Mouse (Mus musculus) adrenal gland, postnatal 4 days (tissue): ENCODE measurements at regions not wholly inside any gene's neighbourhood (a gene's known extent, or its start where the extent isn't known, plus 50 kb on each side); places are given as distances from the start of the nearest gene placed in this dataset.
A peak's percentile ranks its signal among the peaks of the same experiment; 100 is the strongest.

Source experiments
- DNase-seq, 2 experiments: peaks; one replicate each; pipeline ENCODE4 v3.0.0; 2021 to 2022; ENCODE audit warnings: low spot score in 2 of 2, mixed read lengths in 2 of 2

DNA sequence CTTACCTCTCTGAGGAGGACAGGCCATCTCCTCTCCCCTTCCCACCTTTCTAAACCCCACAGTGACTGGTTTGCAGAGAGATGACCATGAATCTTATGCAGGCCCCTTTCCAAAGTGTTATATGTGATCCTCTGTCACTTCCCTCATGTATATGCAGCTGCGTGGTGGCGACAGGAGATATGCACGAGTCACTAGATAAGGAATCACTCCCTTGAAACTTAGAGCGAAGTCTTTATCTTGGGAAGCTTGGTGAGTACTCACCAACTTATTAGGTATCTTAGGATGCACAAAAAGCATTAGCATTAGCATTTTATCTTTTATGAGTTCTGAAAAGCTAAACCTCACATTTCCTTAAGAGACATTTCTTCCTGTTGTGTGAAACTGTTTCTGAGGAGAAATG, 421.9 kb downstream of the Tmem161b start:
- DNase-seq = no peak

DNA sequence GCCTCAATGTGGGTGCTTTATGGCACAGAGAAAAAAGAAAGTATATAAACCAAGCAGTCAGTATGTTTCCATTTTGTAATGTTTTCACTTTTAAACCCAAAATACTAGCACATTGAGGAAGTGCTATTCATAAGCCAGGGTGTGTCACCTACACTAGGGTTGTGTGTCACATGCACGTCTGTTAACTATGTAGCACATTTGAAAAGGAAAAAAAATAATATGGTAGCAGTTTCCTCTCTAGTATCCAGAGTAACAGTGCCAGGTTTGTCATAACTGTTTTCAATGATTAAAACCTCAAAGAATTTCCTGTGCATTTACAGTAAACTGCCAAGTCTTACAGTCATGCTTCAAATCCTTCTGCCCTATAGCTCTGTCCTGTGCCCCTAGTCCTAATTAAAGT, 424.8 kb downstream of the Tmem161b start:
- DNase-seq = no peak

DNA sequence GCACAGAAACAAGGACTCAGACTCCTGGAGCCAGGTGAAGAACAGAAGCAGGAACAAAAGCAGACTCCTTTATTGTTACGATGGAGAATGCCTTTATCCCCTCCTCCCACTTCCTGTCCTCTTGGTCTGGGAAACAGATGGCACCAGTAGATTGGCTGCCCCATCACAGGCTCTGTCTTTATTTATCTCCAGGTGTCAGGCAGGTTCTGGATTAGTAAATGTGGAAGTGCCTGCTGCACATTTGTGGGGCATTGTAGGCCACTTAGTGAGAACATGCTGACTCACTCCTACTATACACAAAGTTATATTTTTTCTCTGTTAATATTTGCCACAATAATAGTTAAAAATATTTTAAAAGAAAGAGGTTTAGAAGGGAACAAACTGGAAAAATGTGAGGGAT, 426.0 kb downstream of the Tmem161b start:
- no peak for DNase-seq

DNA sequence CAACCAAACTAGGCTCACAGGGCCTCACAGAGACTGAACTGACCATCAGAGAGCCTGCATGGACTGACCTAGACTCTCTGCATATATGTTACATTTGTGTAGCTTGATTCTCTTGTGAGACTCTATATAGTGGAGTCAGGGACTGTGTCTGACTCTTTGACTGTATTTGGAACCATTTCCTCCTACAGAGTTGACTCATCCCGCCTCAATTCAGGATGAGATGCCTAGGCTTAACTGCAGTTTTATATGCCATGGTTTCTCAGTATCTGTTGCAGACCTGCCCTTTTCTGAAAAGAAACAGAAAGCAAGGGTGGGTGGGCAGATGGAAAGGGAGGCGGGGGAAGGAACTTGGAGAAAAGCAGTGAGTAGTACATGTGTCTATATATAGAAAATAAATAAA, 441.9 kb downstream of the Tmem161b start:
- no peak for DNase-seq

DNA sequence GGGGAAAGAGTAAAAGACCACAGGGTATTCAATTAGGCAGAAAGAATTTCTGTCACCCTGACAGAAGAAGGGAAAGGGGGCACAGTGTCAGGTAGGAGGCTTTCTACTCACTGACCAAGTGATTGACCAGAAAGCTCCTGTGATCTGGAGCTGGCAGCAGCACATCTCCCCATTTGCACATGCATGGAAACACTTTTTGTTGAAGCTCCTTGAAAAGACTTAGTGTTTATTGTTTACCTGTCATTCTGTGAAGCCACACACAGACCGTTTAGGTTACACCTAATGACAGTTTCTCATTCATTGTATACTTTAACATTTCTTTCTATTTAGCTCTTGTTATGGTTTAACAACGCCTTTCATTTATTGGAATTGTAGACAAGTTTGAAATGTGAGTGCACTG, 458.9 kb downstream of the Tmem161b start:
- no peak for DNase-seq

DNA sequence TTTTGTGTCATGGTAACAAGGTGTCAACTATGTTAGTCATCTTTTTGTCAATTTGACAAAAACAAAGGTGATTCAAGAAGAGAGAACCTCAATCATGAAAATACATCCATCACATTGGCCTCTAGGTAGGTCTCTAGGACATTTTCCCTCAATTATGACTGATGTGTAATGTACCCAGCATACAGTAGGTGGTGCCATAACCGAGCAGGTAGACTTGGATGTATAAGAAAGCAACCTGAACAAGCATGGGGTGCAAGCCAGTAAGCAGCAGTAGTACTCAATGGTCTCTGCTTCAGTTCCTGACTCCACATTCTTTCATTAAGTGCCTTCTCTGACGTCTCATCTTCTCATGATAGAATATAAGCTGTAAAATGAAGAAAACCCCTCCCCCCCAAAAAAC, 463.8 kb downstream of the Tmem161b start:
- no peak for DNase-seq

DNA sequence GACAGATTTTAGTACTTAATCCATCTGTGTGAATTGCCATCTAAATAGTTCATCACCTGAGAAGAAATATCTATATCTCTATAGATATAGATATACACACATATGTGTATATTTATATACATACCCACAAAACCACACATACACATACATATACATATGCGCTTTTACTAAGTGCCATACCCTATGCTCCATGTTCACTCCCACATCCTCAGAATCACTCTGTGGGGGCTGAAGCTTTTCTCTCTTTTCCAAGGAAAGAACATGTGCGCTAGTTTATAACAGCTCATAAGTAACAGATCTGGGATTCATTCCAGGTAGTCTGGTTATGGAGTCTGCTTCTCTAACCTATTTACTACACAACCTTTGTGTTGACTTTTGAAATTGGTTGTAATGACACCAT, 471.4 kb downstream of the Tmem161b start:
- DNase-seq = no peak

DNA sequence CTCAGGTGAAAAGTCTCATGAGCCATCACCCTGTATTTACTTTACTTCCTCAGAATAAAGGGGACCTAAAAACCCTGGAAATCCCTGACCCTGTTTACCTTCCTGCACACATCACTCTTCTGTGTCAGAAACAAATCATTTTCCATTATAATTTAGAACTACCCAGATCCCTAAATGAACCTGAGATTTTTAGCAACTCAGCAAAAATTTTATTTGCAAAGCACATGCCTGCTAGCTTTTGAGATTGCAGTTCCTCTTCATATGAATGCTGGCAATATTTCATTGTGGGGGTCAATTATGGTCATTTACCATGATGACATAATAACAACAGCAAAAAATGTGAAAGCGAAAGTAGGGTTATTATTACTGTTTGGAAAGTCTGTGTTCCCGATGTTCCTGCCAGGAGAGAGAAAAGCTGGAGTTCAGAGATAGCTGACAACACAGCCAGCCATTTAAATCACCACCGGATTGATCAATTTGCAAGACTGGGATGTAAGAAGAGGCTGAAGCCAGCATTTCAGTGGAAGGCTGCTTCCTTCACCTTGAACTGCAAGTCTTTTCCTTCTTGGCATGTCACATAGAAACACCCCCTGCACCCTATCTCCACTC, 476.5 kb downstream of the Tmem161b start:
- DNase-seq = no peak

DNA sequence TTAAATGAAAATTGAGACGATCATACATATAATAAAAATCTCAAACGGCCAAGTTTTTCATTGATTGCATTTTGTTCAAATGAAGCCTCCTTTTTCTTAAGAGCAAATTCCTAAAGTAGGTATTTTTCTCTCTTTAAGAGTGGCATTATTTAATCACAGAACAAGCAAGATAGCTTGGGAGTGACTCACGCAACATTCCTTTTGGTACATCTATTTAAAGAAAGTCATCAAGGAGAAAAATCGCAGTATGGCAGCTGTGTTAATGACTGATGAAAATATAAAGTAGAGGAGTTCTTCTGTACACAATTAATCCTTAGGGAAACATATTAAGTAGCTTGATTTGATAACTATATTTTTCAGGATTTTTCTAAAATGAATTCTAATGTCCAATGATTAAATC, 448.0 kb upstream of the Ccnh start:
- DNase-seq = no peak

DNA sequence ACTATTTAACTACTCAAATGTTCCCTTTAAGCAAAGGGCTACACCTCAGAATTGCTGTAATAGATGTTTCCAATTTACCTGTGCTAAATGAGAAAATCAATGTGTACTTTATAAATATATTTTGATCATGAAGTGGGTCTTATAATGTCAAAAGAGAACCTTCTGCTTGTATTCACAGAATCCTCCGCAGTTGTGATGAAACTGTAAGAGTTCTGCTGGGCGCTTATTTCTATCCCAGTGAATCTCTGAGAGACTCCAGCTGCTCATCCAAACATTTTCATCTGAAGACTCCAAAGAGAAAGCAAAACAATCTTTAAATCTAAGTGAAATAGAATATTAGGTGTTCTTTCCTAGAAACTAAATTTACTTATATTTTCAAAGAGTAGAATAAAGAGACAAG, 440.9 kb upstream of the Ccnh start:
- DNase-seq = no peak

DNA sequence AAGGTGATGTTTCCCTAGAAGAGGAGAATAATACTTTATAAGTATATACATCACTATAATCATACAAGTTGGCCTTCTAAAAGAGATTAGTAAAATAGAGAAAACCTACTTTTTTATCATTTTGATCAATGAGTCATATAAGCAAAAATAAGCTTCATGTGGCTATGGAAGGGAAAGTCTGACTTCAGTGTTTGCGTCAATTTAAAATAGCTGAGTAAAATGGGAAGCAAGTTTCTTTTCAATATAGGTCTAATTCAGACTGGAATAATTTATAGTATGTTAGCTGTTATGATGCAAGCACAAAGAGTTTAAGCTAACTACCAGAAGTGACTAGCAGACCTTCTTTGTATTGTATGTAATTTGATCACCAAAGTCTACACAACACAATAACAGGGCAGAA, 440.0 kb upstream of the Ccnh start:
- no peak for DNase-seq

DNA sequence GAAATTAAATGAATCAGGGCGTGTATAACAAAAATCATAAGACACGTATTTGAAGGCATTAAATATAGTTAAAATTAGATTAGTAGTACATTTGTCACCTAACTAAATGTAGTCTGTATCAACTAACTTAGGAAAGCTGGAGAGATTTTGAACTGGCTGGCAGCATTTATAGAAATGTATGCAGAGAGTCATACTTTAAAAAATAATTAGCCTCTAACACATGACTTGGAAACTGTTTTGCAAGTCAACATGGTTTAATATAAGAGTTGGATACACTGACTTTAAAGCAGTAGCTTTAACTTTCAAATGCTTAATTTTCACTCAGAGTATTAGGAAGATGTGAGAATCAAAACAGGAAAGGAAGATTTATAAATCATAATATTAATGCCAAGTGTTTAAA, 439.1 kb upstream of the Ccnh start:
- no peak for DNase-seq

DNA sequence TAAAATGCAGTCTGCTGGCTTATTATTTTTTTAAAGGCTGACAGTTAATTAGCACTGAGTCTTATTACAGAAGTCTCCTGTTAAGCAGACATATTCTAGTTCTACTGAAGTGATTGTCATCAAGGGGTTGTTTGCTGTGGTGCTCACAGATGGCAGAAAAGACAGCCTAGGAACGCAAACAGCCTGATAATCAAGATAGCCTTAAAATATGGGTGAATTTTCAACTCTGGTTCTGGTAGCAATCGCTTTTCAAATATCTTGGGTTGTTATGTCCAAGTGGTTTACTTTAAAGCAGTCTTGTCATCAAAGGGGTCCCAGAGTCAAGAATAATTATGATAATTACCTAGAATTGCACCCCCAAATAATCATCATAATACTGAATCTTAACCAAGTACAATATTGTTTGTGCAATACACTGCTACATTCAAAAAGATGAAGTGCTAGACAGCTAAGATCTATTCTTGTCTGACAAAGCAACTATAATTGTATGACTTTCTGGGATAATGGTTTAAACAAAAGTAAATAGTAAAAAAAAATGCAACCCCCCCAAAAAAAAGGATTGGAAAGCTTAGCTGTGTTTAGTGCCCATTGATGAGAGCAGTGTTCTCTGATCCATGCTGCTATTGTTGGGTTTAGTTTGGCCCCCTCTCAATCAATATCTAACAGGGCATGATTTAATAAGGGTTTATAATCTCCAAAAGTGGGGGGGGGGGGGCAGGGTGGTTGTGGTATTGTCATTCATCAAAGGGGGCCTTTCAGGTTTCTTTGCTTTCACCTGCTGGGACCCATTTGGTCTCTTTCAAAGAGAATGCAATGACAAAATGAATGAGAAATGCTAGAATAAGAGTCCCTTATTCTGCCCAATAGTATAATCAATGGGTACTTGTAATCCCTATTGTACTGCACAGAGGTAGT, 437.4 kb upstream of the Ccnh start:
- DNase-seq = no peak

DNA sequence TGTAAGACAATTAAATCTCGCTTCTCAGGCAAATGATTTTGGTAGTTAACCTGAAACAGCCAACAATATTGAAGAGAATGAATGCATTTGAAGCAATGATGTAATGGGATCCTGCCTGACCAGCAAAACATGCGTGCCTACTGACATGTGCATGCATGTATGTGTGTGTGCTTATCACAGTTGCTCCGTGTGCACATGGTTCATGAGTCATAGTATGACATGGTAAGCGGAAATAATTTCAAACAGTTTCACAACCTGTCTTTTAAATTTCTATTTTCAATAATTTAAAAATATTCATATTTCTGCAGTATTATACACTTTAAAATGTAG, 436.8 kb upstream of the Ccnh start:
- DNase-seq = no peak

DNA sequence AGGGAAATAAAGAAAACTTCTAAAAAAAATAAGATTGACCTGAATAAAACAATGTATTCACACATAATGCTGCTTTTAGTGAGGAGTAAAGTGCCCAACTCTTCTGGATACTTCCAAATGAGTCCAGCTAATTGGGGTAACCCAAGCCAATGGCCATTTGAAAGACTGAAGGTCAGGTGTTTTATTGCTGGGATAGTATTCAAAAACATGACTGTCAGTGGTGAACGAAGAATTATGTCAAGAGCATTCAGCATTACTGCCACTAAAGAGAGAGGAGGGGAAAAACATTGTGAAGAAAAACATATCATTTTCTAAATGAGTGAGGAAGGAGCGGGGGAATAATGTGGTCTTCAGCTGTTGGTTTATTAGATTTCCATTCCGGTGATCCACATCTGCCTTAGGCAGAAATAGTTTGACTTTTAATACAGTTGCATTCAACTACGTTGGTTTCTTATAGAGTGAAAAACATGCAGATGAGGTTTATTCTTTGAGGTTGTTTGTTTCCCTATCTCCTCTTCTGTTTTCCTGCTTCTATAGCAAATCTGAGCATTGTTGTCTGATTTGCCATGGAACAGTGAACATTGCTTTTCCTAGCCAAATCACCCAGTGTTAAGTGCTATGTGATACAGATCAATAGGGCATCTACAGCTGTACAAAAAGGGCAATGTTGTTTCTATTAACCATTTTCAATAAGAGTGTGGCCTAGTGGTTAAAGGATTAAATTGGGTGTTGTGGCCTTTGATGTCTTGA, 435.3 kb upstream of the Ccnh start:
- no peak for DNase-seq

DNA sequence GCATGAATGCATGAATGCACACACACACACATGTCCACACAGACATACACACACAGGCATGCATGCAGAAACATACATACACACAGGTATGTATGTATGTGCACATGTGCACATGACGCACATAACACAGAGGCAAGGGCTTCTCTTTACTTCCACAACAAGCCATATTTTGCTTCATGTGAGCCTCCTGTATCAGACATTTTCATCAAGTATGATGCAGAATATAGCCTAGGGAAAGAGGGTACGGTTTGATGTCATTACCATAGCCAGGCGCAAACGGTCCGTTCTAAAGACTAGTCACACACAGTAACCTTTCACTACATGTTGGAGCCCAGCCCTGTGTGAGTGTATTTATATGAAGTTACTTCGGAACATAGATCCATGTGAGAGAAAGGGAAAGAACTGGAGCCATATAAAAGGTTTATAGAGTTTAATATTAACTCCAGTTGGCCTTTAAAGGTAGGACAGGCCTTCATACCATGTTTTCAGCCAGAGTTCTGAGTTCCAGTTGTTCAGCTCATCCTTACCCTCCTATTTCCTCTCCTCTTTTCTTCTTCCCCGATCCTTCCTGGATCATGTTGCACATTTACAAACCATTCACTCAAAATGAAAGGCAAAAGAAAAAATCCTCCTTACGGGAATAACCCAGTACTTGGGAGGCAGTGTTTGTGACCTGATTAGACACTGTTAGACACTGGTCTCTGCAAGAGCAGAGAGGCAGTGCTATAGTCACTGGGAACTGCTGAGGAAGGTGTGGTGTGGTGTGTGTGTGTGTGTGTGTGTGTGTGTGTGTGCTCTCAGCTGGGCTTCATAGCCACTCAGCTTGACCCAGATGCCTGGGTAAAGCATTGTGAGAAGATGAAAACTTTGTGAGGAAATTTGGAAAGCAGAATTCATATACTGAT, 434.1 kb upstream of the Ccnh start:
- DNase-seq = no peak

DNA sequence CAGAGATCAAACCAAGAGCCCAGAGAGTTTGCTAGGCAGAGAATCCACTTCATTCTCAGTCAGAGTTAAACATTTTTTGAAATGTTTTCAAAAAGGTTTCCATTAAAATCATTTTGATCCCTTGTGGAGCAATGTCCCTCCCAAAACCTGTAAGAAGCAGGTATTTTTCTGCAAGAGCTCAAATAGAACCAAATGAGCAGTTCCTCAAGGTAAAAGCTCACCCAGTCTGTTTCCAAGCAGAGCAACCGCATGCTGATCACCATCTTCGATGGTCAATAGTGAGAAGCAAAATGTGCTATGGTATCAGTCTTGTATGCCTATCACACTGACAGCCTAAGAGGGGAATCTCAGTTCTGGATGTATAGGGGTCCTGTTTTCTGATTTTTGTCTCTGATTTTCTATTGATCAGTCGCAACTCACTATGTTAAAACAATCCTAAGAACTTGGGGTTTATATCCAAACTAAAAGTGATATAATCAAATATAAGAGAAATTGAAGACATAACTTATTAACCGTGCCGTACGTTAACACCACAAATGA, 432.3 kb upstream of the Ccnh start:
- DNase-seq = no peak

DNA sequence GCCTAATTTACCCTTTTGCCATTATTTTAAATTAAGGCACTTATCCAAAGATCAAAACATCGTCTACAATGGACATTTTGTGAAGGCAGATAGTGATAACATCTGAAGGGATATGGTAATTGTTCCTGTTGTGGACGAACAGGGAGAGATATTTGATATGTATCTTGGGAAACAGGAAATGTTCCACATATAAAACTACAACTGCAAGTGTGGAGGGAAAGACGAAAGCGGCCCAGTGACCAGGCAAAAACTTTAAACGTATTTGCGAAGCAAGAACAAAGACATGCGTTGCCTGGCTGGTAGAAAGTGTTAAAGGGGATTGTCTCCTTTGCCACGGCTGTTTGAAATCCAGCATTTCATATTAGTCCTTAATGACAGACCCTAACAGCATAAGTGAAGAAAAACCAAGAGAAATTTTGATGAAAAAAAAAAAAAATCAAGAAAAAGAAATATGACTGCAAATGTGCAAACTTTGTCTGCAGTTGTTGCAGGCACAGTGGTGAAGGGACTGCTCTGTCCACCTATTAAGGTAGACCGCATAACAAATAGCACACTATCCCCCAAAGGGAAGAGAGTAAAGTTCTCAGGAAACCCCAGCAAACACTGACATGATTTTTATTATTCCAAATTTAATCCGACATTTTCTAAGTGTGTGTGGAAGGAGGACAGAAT, 431.2 kb upstream of the Ccnh start:
- DNase-seq = no peak

DNA sequence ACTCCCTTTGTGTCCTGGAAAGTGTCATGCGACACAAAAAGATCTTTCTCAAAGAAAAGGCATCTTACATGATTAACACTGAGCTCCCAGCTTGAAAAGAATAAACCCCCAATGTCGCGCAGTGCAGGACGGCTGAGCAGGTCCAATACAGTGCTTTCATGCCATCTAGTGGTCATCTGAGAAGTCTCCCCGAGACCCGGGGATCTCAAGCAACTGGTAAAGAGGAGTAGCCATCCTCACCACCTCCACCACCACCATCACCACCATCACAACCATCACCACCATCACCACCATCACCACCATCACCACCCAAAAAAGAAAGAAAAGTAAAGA, 430.7 kb upstream of the Ccnh start:
- peak; percentile 4 to 14 for DNase-seq

DNA sequence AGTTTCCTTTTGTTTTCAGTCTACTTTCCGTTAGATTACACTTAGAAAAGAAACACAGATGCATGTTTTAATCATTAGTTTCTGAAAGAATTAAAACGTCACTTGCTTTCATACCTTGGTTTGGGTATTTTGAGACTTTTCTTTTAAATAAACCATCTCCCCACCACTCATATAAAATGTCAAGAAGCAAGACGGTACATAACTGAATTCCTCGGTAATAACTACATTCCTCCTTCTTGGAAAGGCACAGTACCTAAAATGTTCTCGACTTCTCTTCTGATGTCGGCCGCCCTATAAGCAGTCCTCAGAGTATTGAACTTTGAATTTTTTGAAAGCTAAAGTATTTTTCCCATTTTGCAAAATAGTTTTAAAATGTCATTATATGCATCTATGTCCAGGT, 430.1 kb upstream of the Ccnh start:
- DNase-seq = no peak

DNA sequence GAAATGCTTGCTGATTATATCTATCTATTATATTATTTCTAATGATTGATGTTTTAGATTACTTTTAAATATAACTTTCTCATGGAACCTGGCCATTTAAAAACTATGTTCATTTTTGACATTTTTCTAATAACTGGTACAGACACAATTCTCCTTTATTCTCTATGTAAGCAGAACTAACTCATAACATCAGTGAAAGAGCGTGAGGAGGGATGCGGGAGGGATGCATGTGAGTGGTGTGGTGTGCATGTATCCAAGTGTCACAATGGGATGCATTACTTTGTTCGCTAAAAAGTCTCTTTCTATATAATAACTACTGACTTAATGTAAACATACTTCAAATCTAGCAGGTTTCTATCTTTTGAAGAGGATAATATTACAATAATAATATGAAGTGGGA, 428.7 kb upstream of the Ccnh start:
- no peak for DNase-seq
